Mouse (Mus musculus): ENCODE measurements around the gene Hand1. TPM values are rescaled to one million over a fixed set of nuclear protein-coding genes. Genes with fewer than 3 reads are reported as not detected.
A peak's percentile ranks its signal among the peaks of the same experiment; 100 is the strongest.
"Not testable (repeated sequence)": the region's sequence is repeated elsewhere in the genome, so short reads cannot be mapped to it uniquely, and the experiment has no call there.

Hand1 gene
- total RNA-seq, 4 experiments from 2014 or later: not detected

- no peak for DNase-seq (ENCODE audit: low spot score in 2 of 2)
Observed at GRCm38 (mm10) chr11:57833296-57833977, 819 bp upstream of the Hand1 start.

DNA sequence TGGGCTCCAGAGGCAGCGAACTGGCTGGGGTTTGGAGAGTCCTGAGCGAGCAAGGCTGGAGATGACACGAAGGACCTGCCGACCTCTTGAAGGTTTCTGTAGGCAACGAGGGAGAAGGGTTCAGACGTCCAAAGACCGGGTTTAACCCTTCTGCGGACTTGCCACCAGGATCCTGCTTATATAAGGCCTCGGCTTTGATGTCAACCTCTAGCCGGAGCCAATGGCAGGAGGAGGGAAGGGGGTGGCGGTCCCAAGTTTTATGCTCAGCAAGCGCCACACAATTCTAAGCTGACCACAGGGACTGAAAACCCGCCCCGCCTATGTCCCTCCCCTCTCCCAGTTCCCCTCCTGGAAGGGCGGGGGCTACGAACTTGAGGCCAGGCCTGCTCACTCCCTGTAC lies 757 bp downstream of the Hand1 start:
- DNase-seq (ENCODE audit: low spot score in 2 of 2): no peak

DNA sequence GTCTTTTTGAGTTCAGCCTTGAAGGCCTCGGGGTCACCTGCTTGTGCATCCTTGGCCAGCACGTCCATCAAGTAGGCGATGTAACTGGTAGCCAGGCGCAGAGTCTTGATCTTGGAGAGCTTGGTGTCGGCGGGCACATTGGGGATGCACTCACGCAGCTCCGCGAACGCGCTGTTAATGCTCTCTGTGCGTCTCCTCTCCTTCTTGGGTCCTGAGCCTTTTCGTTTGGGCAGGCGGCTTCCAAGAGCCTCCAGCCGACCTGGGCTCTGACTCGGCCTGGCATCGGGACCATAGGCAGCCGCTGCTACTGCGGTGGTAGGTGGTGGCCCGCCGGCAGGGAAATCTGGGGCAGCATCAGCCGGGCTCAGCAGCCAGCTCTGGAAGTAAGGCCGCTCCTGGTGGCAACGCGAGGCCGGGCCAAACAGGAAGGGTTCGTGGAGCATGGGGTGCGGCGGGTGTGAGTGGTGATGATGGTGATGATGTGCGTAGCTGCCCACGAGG lies 1.3 kb downstream of the Hand1 start:
- no peak for DNase-seq (ENCODE audit: low spot score in 2 of 2)

- DNase-seq (ENCODE audit: low spot score in 2 of 2): no peak
Observed at GRCm38 (mm10) chr11:57829871-57830775, 2.5 kb downstream of the Hand1 start.

DNA sequence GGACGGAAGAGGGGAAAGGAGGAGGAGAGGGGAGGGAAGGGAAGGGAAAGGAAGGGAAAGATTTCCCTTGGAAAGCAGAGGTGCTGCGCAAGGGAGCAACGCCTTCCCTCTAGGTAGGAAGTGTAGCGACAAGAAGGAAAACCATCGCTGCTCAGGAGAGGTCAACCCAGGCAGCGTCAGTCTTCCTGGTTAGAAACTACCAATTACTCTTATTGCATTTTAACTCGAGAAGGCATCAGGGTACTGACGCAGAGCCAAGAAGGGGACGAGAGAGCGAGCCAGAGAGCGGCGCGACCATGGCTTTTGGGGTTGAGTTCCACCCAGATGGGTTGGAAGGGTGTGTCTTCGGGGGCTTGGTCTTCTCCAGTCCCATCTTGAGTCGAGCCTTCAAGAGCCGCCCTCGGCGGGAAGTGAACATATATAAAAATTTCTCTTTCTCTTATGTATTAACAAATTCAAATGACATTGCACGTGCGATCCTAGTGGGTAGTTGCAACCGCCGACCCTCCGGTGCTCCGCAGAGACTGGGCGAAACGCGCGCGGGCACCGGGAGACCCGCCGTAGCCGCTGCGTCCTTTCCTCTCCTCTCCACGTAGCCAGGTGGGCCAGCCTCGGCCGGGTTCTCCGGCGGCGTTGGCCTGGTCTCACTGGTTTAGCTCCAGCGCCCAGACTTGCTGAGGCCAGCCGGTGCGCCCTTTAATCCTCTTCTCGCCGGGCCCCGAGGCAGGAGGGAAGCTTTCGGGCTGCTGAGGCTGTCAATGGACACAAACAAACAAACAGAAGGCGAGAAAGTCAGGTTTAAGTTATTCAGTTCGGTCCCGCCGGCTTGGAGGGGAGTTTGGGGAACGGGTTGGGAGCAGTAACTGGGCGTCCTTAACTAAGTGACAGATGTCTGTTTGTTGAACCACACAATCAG lies 3.4 kb downstream of the Hand1 start:
- DNase-seq (ENCODE audit: low spot score in 2 of 2): no peak

DNA sequence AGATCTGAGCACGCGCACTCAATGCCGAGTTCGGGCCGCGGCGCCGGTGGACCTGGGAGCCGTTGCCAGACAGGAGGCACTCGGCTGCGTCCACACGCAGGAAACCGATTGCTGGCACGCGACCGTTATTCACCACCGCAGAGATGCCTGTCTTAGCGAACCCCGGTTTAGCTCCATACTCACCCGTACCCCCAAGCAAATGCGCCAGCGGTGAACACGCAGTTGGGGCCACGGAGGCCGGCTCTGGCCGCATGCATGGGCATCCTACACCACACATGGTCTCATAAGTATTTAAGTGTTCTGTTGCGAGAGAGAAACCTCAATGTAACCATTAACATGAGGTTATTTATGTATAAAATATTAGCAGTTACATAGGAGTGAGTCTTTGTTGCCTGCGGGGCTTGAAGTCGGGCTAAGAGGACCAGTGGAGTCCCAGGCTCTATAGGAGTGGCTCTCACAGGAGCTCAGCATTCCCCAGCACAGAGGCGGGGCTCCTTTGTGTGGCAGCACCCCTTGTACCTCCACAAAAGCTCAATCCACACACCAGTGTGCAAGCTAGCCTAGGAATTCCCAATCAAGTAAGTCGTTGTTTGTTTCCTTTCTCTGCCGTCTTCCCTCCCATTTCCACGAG lies 4.6 kb downstream of the Hand1 start:
- no peak for DNase-seq (ENCODE audit: low spot score in 2 of 2)

GRCm38 (mm10) chr11:57827048-57827914 lies 5.3 kb downstream of the Hand1 start:
- no peak for DNase-seq (ENCODE audit: low spot score in 2 of 2)

DNA sequence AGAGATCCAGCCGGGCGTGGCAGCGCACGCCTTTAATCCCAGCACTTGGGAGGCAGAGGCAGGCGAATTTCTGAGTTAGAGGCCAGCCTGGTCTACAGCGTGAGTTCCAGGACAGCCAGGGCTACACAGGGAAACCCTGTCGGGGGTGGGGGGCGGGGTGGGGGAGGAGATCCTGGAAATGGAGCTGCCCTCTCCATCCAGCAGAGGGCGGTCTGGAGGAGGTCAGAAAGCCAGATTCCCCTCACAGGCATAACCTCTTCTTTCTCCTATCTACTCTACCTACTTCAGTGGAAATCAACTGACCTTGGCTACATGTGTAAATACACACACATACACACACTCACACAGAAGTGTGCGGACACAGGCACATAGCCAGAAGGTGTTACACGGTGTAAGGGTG lies 7.4 kb downstream of the Hand1 start:
- DNase-seq (ENCODE audit: low spot score in 2 of 2): not testable (repeated sequence)

- no peak for DNase-seq (ENCODE audit: low spot score in 2 of 2)
Observed at GRCm38 (mm10) chr11:57823714-57824113, 8.9 kb downstream of the Hand1 start.

- DNase-seq (ENCODE audit: low spot score in 2 of 2): not testable (repeated sequence)
Observed at GRCm38 (mm10) chr11:57823159-57823558, 9.5 kb downstream of the Hand1 start.

DNA sequence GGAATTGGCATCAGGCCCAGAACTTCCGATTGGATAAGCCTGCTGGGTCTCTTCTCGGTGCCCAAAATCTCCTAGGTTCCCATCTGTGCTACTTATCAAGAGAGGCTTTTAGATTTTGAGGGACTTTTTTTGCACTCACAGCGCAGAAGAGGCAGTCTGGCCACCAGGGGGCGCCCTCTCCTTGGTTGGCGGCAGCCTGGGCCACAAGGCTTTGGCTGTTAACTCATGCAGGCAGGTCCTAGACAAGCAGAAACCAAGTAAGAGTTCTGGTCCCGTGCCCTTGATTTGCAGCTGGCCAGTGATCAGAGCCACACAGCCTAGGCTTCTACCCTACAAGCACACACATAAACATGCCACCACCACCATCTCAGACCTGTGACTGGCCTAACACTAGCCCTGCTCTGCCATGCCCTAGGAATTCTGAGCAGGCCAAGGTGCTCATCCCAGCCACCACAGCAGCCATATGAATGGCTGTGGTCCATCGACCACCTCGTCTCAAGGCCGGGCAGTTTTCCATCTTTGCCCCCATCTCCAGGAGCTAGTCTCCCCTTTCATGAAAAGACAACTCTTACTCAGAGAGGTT lies 12.5 kb downstream of the Hand1 start:
- peak; percentile 50 to 80 for DNase-seq (ENCODE audit: low spot score in 2 of 2)

DNA sequence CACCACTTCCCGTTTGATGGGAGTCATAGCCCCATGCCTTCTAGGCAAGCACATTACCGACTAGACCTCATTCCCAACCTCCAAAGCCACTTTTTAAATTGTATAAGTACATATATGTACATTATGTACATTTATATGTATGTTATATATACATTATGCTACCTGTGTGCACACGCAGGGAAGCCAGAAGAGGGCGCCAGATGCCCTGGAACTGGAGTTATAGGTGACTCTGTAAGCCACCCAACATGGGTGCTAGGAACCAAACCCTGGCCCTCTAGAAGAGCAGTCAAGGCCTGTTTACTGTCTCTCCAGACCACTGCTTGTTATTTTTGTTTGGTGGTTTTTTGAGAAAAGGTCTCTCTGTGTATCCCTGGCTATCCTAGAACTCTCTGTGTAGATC lies 14.4 kb downstream of the Hand1 start:
- no peak for DNase-seq (ENCODE audit: low spot score in 2 of 2)

DNA sequence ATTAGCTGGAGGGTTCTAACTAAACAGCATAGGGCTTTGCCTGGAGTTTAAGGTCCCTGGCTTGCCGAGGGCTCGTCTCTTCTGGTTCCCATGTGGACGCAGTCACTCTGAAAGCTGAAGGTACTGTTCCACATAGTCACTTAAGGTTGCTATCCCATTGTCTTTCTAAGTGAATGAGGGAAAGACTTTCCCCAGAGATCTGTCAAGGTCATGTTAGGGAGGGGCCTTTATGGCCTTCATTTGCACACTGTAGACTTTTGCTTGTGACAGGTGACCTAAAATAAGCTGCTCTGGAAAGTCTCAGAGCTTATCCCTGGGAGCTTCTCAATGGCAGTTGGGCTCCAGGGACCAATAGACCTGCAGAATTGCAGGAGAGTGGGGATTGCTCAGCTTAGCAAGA lies 19.0 kb downstream of the Hand1 start:
- DNase-seq (ENCODE audit: low spot score in 2 of 2): no peak

DNA sequence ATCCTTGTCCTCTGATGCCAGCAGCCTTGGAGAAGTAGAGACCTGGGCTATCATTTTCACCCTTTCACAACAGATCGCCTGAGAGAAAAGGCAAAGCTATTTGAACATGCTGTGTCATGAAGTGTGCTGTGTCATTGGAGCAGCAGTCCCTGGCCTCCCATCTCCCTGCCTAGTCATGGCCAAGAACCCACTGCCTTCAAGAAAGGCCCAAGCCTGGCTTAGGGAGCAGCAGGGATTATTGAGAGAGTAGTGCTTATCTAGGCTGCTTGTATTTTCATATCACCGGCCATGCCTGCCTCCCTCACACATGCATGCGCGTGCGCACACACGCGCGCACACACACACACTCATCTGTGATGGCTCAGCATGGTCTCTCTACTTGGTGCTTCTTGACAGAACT lies 20.4 kb downstream of the Hand1 start:
- DNase-seq (ENCODE audit: low spot score in 2 of 2): no peak

DNA sequence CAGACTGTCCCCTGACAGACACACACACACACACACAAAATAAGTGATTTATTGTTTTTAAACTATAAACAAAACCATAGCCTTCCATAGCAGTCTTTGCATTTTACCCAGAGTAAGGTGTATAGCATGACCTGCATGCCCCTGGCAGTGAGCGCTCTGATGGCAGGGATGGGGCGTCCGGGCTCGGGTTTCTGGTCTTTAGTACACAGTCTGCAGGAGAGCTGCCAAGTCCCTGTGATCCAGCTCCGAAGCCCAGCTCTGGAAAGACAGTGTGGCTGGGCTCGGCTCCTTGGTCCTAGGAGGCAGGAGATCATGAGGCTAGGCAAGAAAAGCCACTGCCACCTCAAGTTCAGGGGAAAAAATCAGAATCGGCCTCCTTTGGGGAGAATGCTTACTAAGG lies 21.6 kb downstream of the Hand1 start:
- no peak for DNase-seq (ENCODE audit: low spot score in 2 of 2)

GRCm38 (mm10) chr11:57809732-57810098 lies 22.9 kb downstream of the Hand1 start:
- no peak for DNase-seq (ENCODE audit: low spot score in 2 of 2)

DNA sequence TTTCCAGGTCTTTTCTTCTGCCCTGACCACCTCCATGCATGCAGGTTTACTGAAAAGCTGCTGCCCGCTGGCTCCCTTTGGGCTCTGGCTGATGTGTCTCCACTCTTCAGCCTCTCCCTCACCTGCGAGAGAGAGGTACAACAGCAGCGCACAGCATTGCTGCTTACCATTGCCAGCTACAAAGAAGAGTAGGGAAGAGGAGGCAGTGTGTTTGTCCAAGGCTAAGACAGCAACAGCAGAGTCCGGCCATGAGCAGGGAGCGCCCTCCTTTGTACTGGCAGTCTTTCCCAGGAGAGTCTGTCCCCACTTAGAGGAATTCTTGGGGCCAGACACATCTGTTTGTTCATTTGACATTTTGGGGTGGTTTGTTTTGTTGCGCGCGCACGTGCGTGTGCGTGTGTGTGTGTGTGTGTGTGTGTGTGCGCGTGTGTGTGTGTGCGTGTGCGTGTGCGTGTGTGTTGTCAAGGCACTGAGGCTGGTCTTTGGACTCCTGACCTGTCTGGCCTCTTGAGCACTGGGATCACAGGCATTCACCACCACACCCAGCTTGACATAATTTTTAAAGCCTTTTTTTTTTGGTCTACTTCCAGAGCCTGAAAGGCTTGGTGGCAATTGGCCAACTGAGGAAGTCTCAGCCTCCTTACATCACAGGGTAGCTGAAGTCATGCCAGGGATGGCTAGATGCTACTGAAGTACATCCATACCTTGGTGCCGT lies 23.4 kb downstream of the Hand1 start:
- DNase-seq (ENCODE audit: low spot score in 2 of 2): no peak

DNA sequence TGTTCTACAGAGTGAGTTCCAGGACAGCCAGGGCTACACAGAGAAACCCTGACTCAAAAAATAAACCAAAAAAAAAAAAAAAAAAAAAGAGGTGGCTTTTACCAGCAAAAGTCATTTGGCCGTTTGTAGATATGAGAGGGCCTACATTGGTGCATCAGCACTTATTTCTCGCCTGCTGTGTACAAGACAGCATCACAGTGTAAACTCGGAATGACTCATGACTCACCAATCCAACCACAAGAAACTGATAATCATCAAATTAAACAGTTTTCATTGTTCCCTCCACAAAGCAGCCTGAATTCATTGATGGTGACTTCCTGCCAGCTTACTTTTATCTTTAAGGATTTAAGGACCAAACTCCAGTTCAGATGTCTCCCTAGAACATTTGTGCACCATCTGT lies 27.6 kb downstream of the Hand1 start:
- DNase-seq (ENCODE audit: low spot score in 2 of 2): no peak

DNA sequence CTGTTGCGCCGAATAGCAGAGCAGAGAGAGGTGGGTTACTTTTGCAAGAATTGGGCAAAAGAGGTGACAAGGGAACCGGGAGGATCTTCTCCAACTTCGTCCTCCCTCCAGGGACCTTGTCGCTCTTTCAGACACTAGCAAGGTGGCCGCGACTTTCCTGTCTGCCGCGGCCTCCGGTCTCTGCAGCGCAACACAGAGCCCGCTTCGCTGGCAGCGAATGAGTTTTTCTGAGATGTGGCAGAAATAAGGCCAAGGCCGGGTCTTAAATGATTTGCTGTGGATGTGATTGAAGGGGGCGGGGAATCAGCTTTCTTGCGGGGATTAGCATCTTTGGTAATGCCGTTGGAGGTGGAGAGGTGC lies 30.1 kb downstream of the Hand1 start:
- DNase-seq (ENCODE audit: low spot score in 2 of 2): no peak

All from layer of hippocampus, adult 8-10 months (tissue).